Mouse (Mus musculus) embryonic facial prominence, embryonic 12.5 days (tissue): ENCODE data around the gene Krtap3-2. TPM values are rescaled to one million over a fixed set of nuclear protein-coding genes. Genes with fewer than 3 reads are reported as not detected.
"Not testable (repeated sequence)": the region's sequence is repeated elsewhere in the genome, so short reads cannot be mapped to it uniquely, and the experiment has no call there.

Experiments used
- ATAC-seq: fragments of 200-750 bp; cut with Nextera tagmentation; 2 replicates; pipeline ENCODE4 v1.8.0; 2017; ENCODE audit not compliant: insufficient number of reproducible peaks, insufficient read depth, low FRiP score, low TSS enrichment
- H3K27ac ChIP-seq: fragments of 300-500 bp; sonication (generic); 2 replicates; pipeline ENCODE4 v1.5.1; 2016; ENCODE audit warnings: mild to moderate bottlenecking
- H3K27me3 ChIP-seq: fragments of 300-500 bp; sonication (generic); 2 replicates; pipeline ENCODE4 v1.6.1; 2016; ENCODE audit warnings: mild to moderate bottlenecking, moderate library complexity
- H3K36me3 ChIP-seq: fragments of 300-500 bp; sonication (generic); 2 replicates; pipeline ENCODE4 v1.6.1; 2016; ENCODE audit warnings: mild to moderate bottlenecking
- H3K4me1 ChIP-seq: fragments of 300-500 bp; sonication (generic); 2 replicates; pipeline ENCODE4 v1.6.1; 2016
- H3K4me2 ChIP-seq: fragments of 300-500 bp; sonication (generic); replicated peaks from 2 replicates; pipeline ENCODE4 v1.6.1; 2016; ENCODE audit warnings: mild to moderate bottlenecking, moderate library complexity
- H3K4me3 ChIP-seq: fragments of 300-500 bp; sonication (generic); 2 replicates; pipeline ENCODE4 v1.5.1; 2016; ENCODE audit warnings: mild to moderate bottlenecking
- H3K9ac ChIP-seq: fragments of 300-500 bp; sonication (generic); 2 replicates; pipeline ENCODE4 v1.6.1; 2016; ENCODE audit warnings: mild to moderate bottlenecking, moderate library complexity
- H3K9me3 ChIP-seq: fragments of 300-500 bp; sonication (generic); 2 replicates; pipeline ENCODE4 v1.6.1; 2016; ENCODE audit warnings: mild to moderate bottlenecking, moderate library complexity
- WGBS: fragments of 180-500 bp; shearing (Covaris S2); methylation state at CpG from one replicate; pipeline ENCODE4 v1.1.7; 2016; 5-methylcytosine and 5-hydroxymethylcytosine counted together
- polyA plus RNA-seq: library from polyadenylated mRNA; unstranded; fragments of >200 nt; fragmentation: Nextera tagmentation; extraction: Ambion mirVana; gene quantifications from 2 replicates; pipeline ENCODE4 v1.2.1, GENCODE M21; 2016

Gene Krtap3-2
- not detected in 2 replicates for polyA plus RNA-seq

- WGBS: 79% methylated on average over 2 of the region's 2 CpGs
- no peak within 1 kb of the TSS for H3K4me2 ChIP-seq
- no peaks in the 10 kb centered on the region for H3K9me3 ChIP-seq
- no peak within 1 kb of the TSS for H3K4me3 ChIP-seq
- H3K27ac ChIP-seq: no peak within 1 kb of the TSS
- H3K36me3 ChIP-seq: no peaks in the 10 kb centered on the region
- no peak for ATAC-seq
- H3K4me1 ChIP-seq: no peaks in the 10 kb centered on the region
- H3K27me3 ChIP-seq: no peaks in the 10 kb centered on the region
- H3K9ac ChIP-seq: no peak within 1 kb of the TSS
Observed at GRCm38 (mm10) chr11:99556753-99557152, at the start of gene Krtap3-2. Gene Krtap3-2, minus strand, starts transcription at chr11:99556853.

- H3K9me3 ChIP-seq, H3K4me3 ChIP-seq, H3K27ac ChIP-seq, ATAC-seq, H3K4me2 ChIP-seq, H3K4me1 ChIP-seq, H3K9ac ChIP-seq, H3K27me3 ChIP-seq, H3K36me3 ChIP-seq: not testable (repeated sequence)
- 88% methylated on average over 1 of the region's 1 CpGs for WGBS
Observed at GRCm38 (mm10) chr11:99603208-99603607, 46.6 kb upstream of the Krtap3-2 start, which contains the start of gene Gm11938. Gene Gm11938, minus strand, starts transcription at chr11:99603308.

- not testable (repeated sequence) for ATAC-seq, H3K27me3 ChIP-seq, H3K36me3 ChIP-seq, H3K4me2 ChIP-seq, H3K9ac ChIP-seq, H3K9me3 ChIP-seq, H3K27ac ChIP-seq, H3K4me1 ChIP-seq, H3K4me3 ChIP-seq
- WGBS: 79% methylated on average over 6 of the region's 6 CpGs
Observed at GRCm38 (mm10) chr11:99597742-99598141, 41.1 kb upstream of the Krtap3-2 start, which contains the start of gene Krtap9-3. Gene Krtap9-3, minus strand, starts transcription at chr11:99598105.

GRCm38 (mm10) chr11:99590981-99591380 is 34.3 kb upstream of the Krtap3-2 start, which contains the start of gene Krtap1-3:
Gene Krtap1-3, minus strand, starts transcription at chr11:99591339.
- Histone ChIP-seq H3K27me3 (0 out of 2 replicates have a peak, but pooled peaks cover 3% of the 10 kb centered on the region), H3K4me1 (no peaks in the 10 kb centered on the region), H3K9me3 (no peaks in the 10 kb centered on the region), H3K36me3 (no peaks in the 10 kb centered on the region), H3K4me2 (no peak within 1 kb of the TSS), H3K4me3 (no peak within 1 kb of the TSS), H3K27ac (no peak within 1 kb of the TSS), H3K9ac (no peak within 1 kb of the TSS)
- WGBS: 85% methylated on average over 6 of the region's 6 CpGs
- ATAC-seq: no peak

- no peak for ATAC-seq
- Histone ChIP-seq H3K36me3 (no peaks in the 10 kb centered on the region), H3K9me3 (no peaks in the 10 kb centered on the region), H3K4me2 (no peak overlapping the region), H3K4me1 (no peaks in the 10 kb centered on the region), H3K27me3 (no peaks in the 10 kb centered on the region), H3K4me3 (no peak overlapping the region), H3K27ac (no peak overlapping the region), H3K9ac (no peak overlapping the region)
- 90% methylated on average over 7 of the region's 7 CpGs for WGBS
Observed at GRCm38 (mm10) chr11:99585096-99585495, 28.4 kb upstream of the Krtap3-2 start.

GRCm38 (mm10) chr11:99583245-99583704 is 26.6 kb upstream of the Krtap3-2 start, which contains the start of gene Krtap1-4:
Gene Krtap1-4, minus strand, starts transcription at chr11:99583654.
- WGBS: 72% methylated on average over 5 of the region's 5 CpGs
- Histone ChIP-seq H3K27ac (no peak within 1 kb of the TSS), H3K4me1 (no peaks in the 10 kb centered on the region), H3K4me3 (no peak within 1 kb of the TSS), H3K9me3 (no peaks in the 10 kb centered on the region), H3K27me3 (no peaks in the 10 kb centered on the region), H3K9ac (no peak within 1 kb of the TSS), H3K4me2 (no peak within 1 kb of the TSS), H3K36me3 (no peaks in the 10 kb centered on the region)
- ATAC-seq: no peak

- no peak overlapping the region for H3K4me2 ChIP-seq
- no peak overlapping the region for H3K4me3 ChIP-seq
- no peaks in the 10 kb centered on the region for H3K4me1 ChIP-seq
- no peaks in the 10 kb centered on the region for H3K9me3 ChIP-seq
- H3K27ac ChIP-seq: no peak overlapping the region
- H3K9ac ChIP-seq: no peak overlapping the region
- H3K27me3 ChIP-seq: no peaks in the 10 kb centered on the region
- no peaks in the 10 kb centered on the region for H3K36me3 ChIP-seq
- no peak for ATAC-seq
- WGBS: 88% methylated on average over 6 of the region's 6 CpGs
Observed at GRCm38 (mm10) chr11:99581564-99581963, 24.9 kb upstream of the Krtap3-2 start.

- Histone ChIP-seq H3K4me3 (no peak overlapping the region), H3K27me3 (no peaks in the 10 kb centered on the region), H3K4me1 (no peaks in the 10 kb centered on the region), H3K36me3 (no peaks in the 10 kb centered on the region), H3K27ac (no peak overlapping the region), H3K9ac (no peak overlapping the region), H3K9me3 (no peaks in the 10 kb centered on the region), H3K4me2 (no peak overlapping the region)
- ATAC-seq: no peak
- 86% methylated on average over 5 of the region's 5 CpGs for WGBS
Observed at GRCm38 (mm10) chr11:99581051-99581450, 24.4 kb upstream of the Krtap3-2 start.

- H3K4me1 ChIP-seq: no peaks in the 10 kb centered on the region
- H3K4me3 ChIP-seq: no peak within 1 kb of the TSS
- H3K27me3 ChIP-seq: no peaks in the 10 kb centered on the region
- H3K4me2 ChIP-seq: no peak within 1 kb of the TSS
- no peaks in the 10 kb centered on the region for H3K36me3 ChIP-seq
- 74% methylated on average over 6 of the region's 6 CpGs for WGBS
- H3K9me3 ChIP-seq: no peaks in the 10 kb centered on the region
- no peak within 1 kb of the TSS for H3K9ac ChIP-seq
- no peak for ATAC-seq
- no peak within 1 kb of the TSS for H3K27ac ChIP-seq
Observed at GRCm38 (mm10) chr11:99580636-99581035, 24.0 kb upstream of the Krtap3-2 start, which contains the start of gene Krtap1-5. Gene Krtap1-5, minus strand, starts transcription at chr11:99581016.

- H3K27ac ChIP-seq: no peak overlapping the region
- H3K9ac ChIP-seq: no peak overlapping the region
- no peaks in the 10 kb centered on the region for H3K9me3 ChIP-seq
- H3K4me2 ChIP-seq: peak overlapping the region; percentile 35
- no peak overlapping the region for H3K4me3 ChIP-seq
- H3K36me3 ChIP-seq: no peaks in the 10 kb centered on the region
- no peaks in the 10 kb centered on the region for H3K27me3 ChIP-seq
- ATAC-seq: no peak
- no peaks in the 10 kb centered on the region for H3K4me1 ChIP-seq
- 3% methylated on average over 7 of the region's 7 CpGs for WGBS
Observed at GRCm38 (mm10) chr11:99574106-99574505, 17.5 kb upstream of the Krtap3-2 start.

- Histone ChIP-seq H3K4me1 (no peaks in the 10 kb centered on the region), H3K27ac (no peak overlapping the region), H3K4me3 (no peak overlapping the region), H3K9me3 (no peaks in the 10 kb centered on the region), H3K4me2 (no peak overlapping the region), H3K27me3 (no peaks in the 10 kb centered on the region), H3K9ac (no peak overlapping the region), H3K36me3 (no peaks in the 10 kb centered on the region)
- no peak for ATAC-seq
- 66% methylated on average over 4 of the region's 4 CpGs for WGBS
Observed at GRCm38 (mm10) chr11:99573164-99573563, 16.5 kb upstream of the Krtap3-2 start.

GRCm38 (mm10) chr11:99566530-99566929 is 9.9 kb upstream of the Krtap3-2 start, which contains the start of gene Krtap3-1:
Gene Krtap3-1, minus strand, starts transcription at chr11:99566630.
- no peak within 1 kb of the TSS for H3K4me2 ChIP-seq
- no peak within 1 kb of the TSS for H3K9ac ChIP-seq
- H3K27ac ChIP-seq: no peak within 1 kb of the TSS
- 87% methylated on average over 7 of the region's 7 CpGs for WGBS
- H3K36me3 ChIP-seq: no peaks in the 10 kb centered on the region
- no peak for ATAC-seq
- no peak within 1 kb of the TSS for H3K4me3 ChIP-seq
- no peaks in the 10 kb centered on the region for H3K27me3 ChIP-seq
- H3K4me1 ChIP-seq: no peaks in the 10 kb centered on the region
- no peaks in the 10 kb centered on the region for H3K9me3 ChIP-seq
